Mouse (Mus musculus) bone marrow, adult 2 months (tissue): ENCODE data around the gene Relch.

Experiments
- CTCF ChIP-seq: fragments of 200-500 bp; IDR thresholded peaks from 2 replicates; pipeline ENCODE4 v1.5.1; 2011; ENCODE audit warnings: low read length, control low read depth; ENCODE audit not compliant: control insufficient read depth, insufficient read depth
- POLR2A ChIP-seq: fragments of 200-500 bp; IDR thresholded peaks from 2 replicates; pipeline ENCODE4 v1.6.1; 2011; ENCODE audit warnings: low read depth, mild to moderate bottlenecking, control low read depth, low read length, borderline replicate concordance; ENCODE audit not compliant: control insufficient read depth

DNA sequence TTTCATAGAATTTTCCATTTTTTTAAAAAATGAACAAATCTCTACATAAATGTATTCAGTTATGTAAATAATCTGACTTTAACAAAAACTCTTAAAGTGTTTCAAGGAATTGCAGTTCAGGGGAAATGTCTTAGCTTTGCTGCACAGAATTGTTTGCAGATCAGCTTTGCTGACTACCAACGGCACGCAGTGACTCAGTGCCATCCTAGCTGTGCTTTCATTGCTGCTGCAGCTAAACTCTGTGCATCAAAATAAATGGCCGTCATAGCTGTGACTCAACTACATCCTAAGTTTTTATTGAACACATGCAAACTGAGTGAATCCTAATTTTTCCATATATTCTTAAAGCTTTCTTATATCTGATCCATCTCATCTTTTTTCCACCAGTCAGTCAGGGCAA, 21.8 kb downstream of the Relch start:
- TF ChIP-seq POLR2A, result no peak
- no peak for TF ChIP-seq CTCF
